Mouse (Mus musculus) embryo, embryonic 10.5 days (tissue): ENCODE measurements around the gene Ptdss2.

Experiments
- DNase-seq: peaks from one replicate; pipeline ENCODE4 v3.0.0-alpha.2; 2015; ENCODE audit warnings: low spot score

The Ptdss2 gene

DNA sequence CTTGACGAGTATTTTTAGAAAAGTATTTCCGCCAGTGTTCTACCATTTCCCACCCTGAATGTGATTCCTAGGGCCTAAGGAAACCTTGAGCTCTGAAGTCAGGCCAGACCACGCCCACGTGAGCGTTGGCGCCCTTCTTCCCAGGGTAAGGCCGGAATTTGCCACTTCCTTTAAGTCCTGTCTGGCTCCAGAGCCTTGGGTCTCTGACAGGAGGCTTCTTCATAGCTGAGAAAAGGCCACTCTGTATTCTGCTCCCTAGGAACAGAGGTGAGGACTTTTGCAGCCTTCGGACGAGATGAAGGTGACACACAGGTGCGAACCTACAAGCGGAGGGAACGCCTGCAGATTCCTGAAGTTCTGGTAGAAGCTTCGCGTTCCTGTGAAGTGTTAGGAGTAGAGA, at the start of gene Ptdss2:
TSS of gene Ptdss2 (plus strand) at position 138 of the 400 bp plus-strand sequence.
- DNase-seq: peak; percentile 48

DNA sequence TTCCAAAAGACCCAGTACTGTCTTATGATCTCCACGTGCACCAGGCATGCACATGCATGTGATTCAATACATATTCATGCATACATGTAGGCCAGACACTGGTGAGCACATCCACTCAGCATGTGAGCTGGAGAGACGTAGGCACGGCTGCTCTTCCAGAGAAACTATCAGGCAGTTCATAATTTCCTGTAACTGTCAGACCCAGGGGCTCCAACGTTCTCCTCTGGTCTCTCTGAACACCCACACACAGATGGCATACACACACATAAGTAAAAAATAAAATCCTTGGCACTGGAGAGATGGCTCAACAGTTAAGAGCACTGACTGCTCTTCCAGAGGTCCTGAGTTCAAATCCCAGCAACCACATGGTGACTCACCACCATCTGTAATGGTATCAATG, 48.4 kb upstream of the Ptdss2 start:
- DNase-seq: no peak

DNA sequence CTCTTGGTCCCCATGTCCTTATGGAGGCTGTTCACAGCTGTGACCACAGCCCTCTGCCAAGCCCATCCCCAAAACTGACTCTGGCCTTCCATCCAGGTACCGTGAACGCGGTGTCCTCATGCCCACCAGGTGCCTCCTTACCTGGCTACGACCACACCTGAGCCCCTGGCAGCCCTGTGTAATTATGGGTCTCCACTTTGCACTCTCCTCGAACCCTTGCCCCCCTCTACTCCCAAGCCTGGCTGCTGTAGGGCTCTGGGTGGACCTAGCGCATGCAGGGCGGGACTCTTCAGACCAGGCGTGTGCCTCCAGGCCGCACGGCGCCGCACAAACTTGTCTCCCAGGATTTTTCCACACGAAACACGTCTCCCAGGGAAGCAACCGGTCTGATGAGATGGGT, 44.3 kb upstream of the Ptdss2 start, which contains the start of gene Pkp3:
TSS of gene Pkp3 (plus strand) at position 378 of the 400 bp plus-strand sequence.
- no peak for DNase-seq

DNA sequence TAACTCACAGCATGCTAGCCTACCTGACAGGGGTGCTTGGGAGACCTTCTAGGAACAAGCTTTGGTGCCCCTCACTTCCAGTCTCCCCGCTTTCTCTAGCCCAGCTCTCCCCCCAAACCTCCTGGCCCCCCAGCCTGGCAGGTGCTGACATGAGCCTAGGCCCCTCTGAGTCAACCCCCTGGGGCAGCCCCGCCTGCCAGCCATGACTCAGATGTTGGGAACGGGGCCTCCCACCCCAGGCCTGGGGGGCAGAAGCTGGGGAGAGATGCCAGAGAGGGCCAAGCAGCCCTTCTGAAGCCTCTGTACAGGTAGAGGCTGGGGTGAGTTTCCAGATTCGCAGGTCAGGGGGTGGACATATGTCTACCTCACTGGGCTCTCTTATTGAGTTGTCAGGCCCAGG, 43.3 kb upstream of the Ptdss2 start:
- DNase-seq: no peak

DNA sequence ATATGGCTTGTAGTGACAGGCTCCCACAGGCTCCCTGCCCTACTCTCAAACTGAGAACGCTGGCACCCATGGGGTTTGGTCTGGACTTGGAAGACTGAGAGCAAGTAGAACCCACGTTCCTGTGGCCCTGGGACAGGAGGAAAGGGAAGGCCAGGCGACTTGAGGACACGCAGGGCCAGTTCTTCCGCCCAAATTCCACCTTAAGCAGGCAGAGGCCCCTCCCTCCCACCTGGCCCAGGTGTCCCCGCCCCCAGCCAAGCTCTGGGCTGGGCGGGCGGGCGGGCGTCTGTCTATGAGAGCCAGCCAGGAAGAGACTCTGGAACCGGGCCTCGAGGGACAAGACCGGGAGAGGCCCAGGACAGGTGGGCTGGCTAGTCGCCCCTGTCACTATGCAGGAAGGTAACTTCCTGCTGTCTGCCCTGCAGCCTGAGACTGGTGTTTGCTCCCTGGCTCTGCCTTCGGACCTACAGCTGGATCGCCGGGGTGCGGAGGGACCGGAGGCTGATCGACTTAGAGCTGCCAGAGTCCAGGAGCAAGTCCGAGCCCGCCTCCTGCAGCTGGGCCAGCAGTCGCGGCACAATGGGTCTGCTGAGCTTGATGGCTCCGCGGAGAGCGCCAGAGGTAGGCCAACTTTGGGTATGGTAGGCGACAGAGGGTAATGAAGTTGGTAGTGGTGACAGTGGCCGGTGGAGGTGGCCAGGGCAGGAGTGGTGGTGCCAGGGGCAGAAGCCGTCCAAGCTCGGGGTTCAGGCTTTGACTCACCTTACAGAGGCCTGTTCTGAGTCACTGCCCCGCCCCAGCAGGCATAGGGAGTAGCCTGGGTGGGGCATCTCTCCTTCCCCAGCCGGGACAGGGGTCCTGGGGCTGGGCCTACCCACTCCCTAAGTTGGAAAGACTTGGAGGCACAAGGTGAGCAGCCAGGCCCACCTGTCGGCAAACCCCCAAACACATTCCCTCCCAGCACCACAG, 42.4 kb upstream of the Ptdss2 start:
- DNase-seq: no peak

DNA sequence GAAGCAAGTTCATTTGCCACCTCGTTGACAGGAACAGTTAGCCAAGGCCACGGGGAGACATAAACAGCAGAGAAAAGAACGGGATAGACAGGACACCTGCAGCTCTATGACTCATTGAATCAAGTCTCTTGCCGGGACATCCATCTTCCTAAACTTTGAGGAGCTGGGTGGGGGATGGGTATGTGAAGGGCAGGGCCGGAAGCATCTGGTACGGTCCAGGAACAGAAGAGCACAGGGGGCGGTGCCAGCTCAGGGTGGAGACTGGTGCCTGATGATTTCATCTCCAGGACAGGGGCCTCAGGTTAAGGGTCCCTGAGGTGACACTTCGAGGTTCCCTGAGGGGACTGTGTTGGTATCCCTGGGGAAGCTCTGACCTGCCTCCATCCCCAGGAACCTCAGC, 34.3 kb upstream of the Ptdss2 start:
- DNase-seq: peak; percentile 33

DNA sequence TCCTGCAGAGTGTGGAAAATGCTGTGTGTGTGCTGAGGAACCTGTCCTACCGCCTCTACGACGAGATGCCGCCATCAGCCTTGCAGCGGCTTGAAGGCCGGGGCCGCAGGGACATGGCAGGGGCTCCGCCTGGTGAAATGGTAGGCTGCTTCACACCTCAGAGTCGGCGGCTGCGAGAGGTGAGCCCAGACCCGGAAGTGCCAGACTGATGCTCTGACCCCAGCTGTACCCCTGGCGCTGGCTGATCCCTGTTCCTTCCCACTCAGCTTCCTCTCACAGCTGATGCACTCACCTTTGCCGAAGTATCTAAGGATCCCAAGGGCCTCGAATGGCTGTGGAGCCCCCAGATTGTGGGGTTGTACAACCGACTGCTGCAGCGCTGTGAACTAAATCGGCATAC, 33.7 kb upstream of the Ptdss2 start:
- DNase-seq: no peak

DNA sequence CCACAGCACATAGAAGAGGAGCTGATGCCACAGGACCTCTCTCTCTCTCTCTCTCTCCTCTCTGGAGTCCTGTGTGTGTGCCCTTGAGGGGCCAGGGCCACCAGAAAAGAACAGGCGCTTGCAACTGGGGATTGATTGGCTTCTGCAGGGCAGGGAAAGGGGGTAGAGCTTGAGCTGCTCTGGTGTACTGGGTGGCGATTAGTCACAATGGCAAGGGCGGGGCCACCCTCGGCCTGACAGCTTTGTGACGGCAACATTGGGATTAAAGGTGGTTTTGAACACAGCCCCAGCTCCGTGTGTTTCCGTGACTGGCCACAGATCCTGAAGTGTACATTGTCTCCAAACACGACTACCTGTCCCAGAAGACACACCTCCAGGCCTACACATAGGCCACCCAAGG, 32.0 kb upstream of the Ptdss2 start:
- DNase-seq: no peak

DNA sequence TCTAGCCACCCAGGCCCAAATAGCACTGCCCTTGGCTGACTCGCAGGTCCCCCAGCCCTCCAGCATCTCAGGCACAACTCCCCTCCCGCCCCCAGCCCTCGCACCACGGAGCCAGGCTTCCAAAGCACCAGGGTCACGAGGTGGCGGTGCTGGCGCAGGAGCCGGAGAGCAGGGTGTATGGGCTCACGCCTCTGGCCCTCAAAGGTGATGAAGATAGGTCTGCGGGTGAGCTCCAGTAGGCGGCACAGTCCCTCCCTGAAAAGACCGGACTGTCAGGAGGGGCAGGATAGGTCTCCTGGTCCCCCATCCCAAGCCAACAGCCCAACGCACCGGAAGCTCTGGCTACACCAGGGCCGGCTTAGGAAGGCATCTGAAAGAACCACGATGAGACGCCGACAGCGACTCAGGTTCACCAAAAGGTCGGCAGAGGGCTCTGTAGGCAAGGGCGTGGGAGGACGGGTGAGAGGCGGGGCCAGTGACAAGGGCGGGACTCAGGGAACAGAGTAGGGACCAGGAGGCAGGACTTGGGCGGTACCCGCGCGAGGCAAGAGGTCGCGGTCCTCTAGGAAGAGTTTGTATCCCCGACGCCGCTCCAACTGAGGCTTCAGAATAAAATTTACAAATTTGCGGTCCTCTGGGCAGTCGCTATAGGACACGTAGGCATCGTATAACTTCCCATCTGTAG, 30.0 kb upstream of the Ptdss2 start:
- DNase-seq: peak; percentile 93

DNA sequence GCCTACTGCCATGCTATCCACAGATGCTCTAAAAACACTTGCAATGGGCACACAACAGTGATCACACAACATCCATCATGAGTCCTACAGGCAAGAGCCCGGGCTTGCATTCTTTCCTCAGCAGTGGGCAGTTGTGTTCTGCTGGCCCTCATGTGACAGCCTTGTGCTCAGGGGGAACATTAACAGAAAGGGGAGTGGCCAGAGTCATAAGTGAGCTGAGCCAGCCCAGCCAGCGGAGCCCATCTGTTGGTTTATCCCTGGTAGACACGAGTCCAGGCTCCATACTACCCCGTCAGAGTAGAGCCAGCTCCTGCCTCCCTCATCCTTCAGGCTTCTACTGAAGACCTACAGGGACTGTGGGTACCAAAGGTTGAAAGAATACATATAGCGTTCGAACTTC, 28.2 kb upstream of the Ptdss2 start:
- no peak for DNase-seq

DNA sequence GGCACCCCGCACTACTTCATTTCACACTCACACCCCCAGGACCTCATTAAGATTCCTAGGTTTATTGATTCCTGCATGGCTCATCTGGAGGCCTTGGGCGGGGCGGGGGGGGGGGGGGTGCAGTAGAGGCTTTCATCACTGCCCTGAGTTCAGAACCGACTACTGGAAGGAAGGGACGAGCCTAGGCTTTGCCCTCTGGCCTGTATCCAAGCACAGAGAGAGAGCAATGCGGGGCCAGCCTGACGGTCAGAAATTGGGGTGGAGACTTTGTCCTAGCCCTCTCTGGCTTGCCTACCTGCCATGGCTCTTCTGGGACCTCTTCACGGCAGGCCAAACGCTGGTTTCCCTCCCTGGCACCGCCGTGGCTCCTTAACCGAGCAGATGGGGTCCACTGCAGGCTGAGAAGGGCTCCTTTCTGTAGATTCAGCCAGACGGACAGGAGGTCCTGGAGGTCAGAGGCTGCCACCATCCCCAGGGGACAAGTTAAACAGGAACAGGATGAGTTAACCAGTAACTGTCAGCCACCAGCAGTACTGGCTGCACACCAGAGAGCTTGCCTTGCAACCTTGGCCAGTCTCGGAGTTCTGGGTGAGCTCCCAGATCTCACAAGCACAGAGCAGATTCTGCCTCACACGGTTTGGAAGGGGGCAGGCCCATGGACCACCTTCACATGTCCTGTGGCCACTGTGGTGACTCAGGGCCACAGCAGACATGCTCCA, 27.5 kb upstream of the Ptdss2 start:
- DNase-seq: no peak

DNA sequence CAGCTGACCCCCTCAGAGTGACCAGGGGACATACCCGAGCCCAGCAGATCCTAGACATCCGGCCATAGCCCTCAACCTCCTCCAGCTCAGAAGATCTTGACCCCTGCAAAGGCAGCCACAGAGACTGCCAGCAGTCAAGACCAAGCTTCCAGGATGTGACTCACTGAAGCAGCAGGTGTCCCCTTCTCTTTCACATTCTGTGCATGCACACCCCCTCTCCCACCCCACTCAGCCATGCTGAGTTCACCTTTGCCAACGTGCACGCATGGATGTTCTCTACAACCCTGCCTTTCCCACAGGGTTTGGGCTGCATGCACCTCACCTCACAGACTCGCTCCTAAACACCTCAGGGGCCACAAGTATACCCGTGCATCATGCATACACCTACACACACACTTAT, 26.2 kb upstream of the Ptdss2 start:
- no peak for DNase-seq

DNA sequence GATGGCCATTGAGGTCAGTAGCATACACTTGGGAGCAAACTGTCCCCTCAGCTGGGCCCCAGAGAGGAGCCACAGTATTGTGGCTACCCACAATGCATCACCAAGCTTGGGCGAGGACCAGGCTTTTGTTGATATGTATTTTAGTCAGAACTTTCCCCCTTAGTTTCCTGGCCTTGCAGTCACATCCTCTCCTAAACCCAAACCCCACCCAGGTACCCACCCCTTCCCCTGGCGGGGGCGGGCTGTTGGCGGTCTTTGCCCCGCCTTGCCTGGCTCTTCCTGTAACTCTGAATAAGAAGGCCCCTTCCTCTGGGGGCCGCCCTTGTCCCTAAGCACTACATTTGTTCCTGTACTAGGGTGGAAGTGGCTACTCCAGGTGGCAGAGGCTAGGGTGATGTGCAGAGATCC, 25.5 kb upstream of the Ptdss2 start:
- no peak for DNase-seq

DNA sequence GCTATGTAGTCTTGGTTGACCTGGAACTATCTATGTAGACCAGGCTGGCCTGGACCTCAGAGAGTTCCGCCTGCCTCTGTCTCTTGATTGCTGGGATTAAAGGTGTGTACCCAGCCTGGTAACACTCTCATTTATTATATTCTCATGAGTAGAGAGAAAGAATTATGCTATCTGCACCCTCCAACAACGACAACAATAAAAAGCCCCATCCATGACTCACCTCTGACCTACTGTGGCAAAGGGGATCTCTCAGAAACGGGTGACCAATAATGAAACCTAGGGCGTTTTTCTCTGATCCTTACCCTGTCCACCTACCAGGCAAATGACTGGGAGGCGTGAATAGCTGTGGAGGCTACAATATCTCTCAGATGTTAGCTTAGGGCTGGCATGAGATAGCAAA, 25.0 kb upstream of the Ptdss2 start:
- no peak for DNase-seq

DNA sequence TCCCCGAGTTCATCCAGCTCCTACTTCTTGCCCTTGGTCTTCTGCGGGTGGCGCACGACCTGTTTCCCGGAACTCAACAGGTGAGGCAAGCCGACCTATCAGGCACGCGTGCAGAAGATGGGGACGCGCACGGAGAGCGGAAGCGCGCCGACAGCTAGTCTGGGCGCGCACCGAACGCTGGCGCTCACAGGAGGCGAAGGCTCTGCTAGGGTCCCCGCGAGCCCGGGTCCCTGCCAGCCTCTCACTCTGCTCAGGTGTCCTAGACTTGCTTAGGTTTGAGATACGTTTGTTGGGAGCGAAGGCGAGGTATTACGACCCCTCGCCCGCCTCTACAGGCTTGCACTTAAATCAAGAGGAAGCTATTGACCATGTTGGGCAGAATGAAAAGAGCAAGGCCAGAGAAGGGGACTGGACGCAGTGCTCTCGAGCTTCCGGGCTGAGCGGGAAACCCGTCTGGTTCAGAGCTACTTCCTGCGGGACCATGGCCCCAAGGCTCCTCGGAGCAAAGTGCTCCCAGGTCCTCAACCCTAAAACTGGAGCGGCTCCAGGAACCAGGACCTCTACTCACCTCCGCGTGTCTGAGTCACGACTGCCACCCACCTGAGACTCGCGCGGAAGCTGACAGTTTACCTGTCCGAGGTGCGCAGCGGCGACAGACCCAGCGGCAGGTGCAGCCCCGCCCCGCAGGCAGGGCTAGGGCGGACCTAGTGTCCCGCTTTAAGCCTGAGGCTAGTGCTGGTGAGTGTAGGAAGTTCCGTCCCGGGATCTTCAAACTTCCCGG, 22.1 kb upstream of the Ptdss2 start, which contains the start of gene Sigirr:
TSS of gene Sigirr (minus strand) at position 662 of the 781 bp plus-strand sequence.
- peak; percentile 56 for DNase-seq

DNA sequence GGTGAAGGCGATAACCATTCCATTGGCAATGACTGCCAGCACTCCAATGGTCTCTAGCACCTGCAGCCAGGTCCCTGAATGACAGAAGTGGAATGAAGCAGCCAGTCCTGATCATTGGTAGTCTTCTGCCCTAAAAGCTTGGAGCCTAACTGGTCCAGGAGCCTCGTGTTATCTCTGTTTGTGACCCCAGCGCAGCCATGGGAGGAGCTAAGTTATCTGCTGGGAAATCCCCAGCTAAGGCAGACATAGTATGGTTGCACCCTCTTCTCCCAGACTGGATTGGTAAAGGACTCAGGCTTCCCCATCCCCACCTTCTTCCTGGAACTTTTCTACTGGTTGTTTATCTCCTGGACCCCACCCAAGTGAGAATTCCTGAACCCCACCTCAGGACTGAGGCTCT, 19.0 kb upstream of the Ptdss2 start:
- DNase-seq: no peak

DNA sequence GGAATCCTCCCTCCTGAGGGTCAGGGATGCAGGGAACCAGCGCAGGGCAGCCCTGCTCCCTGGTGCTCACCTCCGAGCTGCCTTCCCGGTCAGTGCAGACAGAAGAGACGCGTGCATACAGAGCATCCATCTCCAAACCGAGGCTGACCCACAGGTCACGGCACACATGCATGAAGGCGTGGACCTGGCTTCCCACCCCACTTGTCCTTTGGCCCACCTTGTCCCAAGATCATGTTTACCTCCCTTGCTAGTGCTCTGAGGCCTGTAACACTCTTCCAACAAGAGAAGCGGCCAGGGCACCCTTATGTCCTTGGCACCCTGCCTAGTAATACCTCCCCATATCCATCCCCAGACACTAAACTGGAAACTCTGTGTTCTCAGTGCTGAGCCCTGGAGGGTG, 6.3 kb upstream of the Ptdss2 start:
- no peak for DNase-seq

DNA sequence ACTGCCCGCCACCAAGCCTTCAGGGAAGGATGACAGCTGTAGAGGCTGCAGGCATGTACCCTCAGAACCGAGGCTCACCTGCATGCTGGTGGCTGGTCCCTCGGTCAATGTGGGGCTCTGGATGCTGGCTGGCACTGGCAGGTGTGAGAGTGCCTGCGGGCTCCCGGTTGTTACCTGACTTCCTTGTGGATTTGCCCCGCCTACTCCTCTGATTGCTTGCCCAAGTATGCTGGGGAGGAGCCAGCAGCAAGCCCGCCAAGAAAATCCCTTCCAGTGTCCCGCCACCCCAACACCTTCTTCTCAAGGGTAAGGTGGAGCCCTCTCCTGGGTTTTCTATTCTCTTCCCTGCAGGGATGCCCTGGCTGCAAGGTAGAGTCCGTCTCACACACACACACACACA, 4.5 kb upstream of the Ptdss2 start, which contains the start of gene Ano9:
TSS of gene Ano9 (minus strand) at position 171 of the 400 bp plus-strand sequence.
- DNase-seq: no peak

DNA sequence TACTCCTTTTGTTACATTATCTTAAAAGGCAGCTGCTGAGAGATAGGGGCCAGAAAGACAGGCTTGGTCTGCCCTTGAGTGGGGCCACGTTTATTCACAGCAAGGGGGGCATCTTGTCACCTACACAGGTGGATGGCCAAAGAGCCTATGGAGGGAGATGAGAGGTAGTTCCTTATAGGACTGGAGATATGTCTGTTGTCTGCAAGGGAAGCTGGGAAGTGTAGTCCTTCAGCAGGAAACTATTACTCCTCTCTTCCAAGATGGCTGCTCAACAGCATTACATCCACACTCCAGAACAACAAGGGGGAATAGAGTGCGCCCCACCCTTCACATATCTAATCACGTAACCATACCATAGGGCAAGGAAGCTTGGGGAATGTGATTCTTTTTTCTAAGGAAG, 2.7 kb upstream of the Ptdss2 start:
- DNase-seq: no peak

DNA sequence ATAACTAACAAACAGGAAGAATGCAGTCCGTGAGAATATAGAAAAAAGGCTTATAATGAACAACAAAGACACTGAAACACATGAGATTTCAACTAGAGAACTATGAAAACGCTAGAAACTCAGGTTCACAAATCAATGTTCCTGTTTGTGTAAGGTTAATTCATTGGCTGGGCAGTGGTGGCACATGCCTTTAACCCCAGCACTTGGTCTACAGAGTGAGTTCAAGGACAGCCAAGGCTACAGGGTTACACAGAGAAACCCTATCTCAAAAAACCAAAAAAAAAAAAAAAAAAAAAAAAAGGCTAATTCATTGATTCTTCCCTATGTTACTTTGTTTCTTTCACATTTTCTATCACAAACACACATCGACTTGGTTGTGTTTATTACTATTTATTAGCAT, 1.6 kb upstream of the Ptdss2 start:
- DNase-seq: no peak

DNA sequence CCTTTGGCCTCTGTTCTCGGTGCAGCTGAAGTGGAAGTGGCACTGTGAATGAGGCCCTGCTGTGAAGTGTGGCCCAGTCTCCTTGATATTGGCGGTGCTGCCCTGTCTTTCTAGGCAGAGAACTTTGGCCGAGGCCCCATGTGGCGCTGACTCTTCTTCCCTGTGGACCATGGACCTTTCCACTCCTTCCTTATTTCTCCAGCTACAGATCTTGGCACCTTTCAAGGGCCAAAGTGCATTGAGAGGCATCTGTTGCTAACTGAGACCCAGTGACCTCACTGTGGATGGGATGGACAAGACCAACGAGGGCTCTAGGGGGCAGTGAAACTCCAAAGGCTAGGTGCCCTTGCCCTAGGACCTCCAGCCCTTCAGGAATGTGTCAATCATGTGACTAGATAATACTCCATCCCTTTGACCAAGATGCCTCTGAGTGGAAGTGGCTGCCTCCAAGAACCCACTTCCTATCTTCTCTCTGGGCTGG, 1.1 kb upstream of the Ptdss2 start:
- no peak for DNase-seq
